In genomic region chr7:138396863-138397484, GRCm38 (mm10) we compare ENCODE assay signal across 10 mouse cellular contexts. TPM values are rescaled to one million over a fixed set of nuclear protein-coding genes. Genes with fewer than 3 reads are reported as not detected.
DNase-seq lines count a peak whose midpoint lies in the region; ATAC-seq and TF ChIP-seq lines count a peak whose summit lies in the region.
"Had no signal": no experiment of that assay in that cellular context is flagged by ENCODE, and none has a peak within 500 bp of the region (broad histone marks: within the 10 kb centered on the region; RNA-seq: fewer than 3 reads in every experiment).

No protein-coding gene starts in this region.

- H3K27ac ChIP-seq in forebrain, embryonic 15.5 days (replicated peaks) = no peak overlapping the region
- no peak overlapping the region for H3K27ac ChIP-seq in liver, embryonic 14.5 days

- no peak for TF ChIP-seq EP300 in liver, embryonic 14.5 days (IDR thresholded peaks at IDR 0.05; ENCODE audit: low read depth)

- H3K36me3 ChIP-seq in forebrain, embryonic 15.5 days = no peaks in the 10 kb centered on the region
- no peaks in the 10 kb centered on the region for H3K36me3 ChIP-seq in liver, embryonic 14.5 days (replicated peaks; ENCODE audit: control insufficient read depth, insufficient read depth, low read depth)
- H3K36me3 ChIP-seq: G1E had no signal

- peak overlapping the region; percentile 64 for H3K9ac ChIP-seq in forebrain, embryonic 15.5 days (replicated peaks)
- H3K9ac ChIP-seq in liver, embryonic 14.5 days (replicated peaks) = no peak overlapping the region

- ATAC-seq in forebrain, embryonic 15.5 days (replicated peaks) = peak; percentile 41; the same call in 1 of the 2 replicates
- ATAC-seq in liver, embryonic 14.5 days (ENCODE audit: insufficient read depth) = no peak

- peaks cover 28% of the 10 kb centered on the region for H3K4me1 ChIP-seq in forebrain, embryonic 15.5 days
- no peaks in the 10 kb centered on the region for H3K4me1 ChIP-seq in liver, embryonic 14.5 days (replicated peaks; ENCODE audit: control insufficient read depth in 2 of 2, insufficient read depth in 2 of 2, low read length in 1 of 2)

- peak overlapping the region; percentile 57 for H3K4me3 ChIP-seq in forebrain, embryonic 15.5 days
- H3K4me3 ChIP-seq in liver, embryonic 14.5 days (ENCODE audit: insufficient read depth in 1 of 2, low read depth in 2 of 2, low read length in 2 of 2) = no peak overlapping the region

- H3K9me3 ChIP-seq in forebrain, embryonic 15.5 days = no peaks in the 10 kb centered on the region
- no peaks in the 10 kb centered on the region for H3K9me3 ChIP-seq in liver, embryonic 14.5 days (ENCODE audit: control insufficient read depth, low read length)

- H3K27me3 ChIP-seq in forebrain, embryonic 15.5 days = peaks cover 3% of the 10 kb centered on the region; the same call in 1 of the 2 replicates
- peaks cover 27% of the 10 kb centered on the region for H3K27me3 ChIP-seq in liver, embryonic 14.5 days (ENCODE audit: control insufficient read depth, insufficient read depth, low read length)

- no peak for TF ChIP-seq CTCF in liver, embryonic 14.5 days (IDR thresholded peaks at IDR 0.05; ENCODE audit: low read depth)

- peak; percentile 45 to 61 for DNase-seq in layer of hippocampus, postnatal 10 days (ENCODE audit: low spot score in 2 of 2)
- no peak for DNase-seq in layer of hippocampus, adult 18-20 months (ENCODE audit: low spot score in 2 of 2)
- peak; percentile 16 for DNase-seq in cerebellum, adult 11-12 months
- peak; percentile 9 for DNase-seq in kidney, adult 11 months
- no peak for DNase-seq in liver, embryonic 14.5 days (ENCODE audit: low read depth in 3 of 3, low spot score in 3 of 3)
- DNase-seq in retina, embryonic 14.5 days (ENCODE audit: low spot score) = peak; percentile 69
- DNase-seq in adipocyte (ENCODE audit: low spot score) = no peak

- peak overlapping the region; percentile 100 for H3K4me2 ChIP-seq in forebrain, embryonic 15.5 days (replicated peaks)
- H3K4me2 ChIP-seq in liver, embryonic 14.5 days (ENCODE audit: low read depth) = peak overlapping the region; percentile 36; the same call in 1 of the 2 replicates

- WGBS in forebrain, embryonic 15.5 days = under 1% methylated on average over 39 of the region's 41 CpGs
- under 1% methylated on average over 38 of the region's 41 CpGs for WGBS in liver, embryonic 14.5 days (ENCODE audit: insufficient replicate concordance)

RNA-seq across cellular contexts. Expression of gene Tcerg1l, which starts 0.6 kb away (rescaled TPM):
- total RNA-seq in layer of hippocampus, postnatal 10 days (2021) = 10 to 100 TPM; 12.8 to 16.1 TPM
- total RNA-seq in layer of hippocampus, adult 18-20 months (2021) = 10 to 100 TPM in 1 of 2 experiments, 1 to 10 TPM in 1; 9.8 to 14.5 TPM
- 8.7 and 9.8 TPM in 2 replicates for polyA plus RNA-seq in forebrain, embryonic 15.5 days (2015; fragmentation: Nextera tagmentation; extraction: Ambion mirVana)
- 0.01 and 0.02 TPM in 2 replicates for polyA plus RNA-seq in liver, embryonic 14.5 days (2012; rRNA removed)
- not detected in 2 replicates for polyA plus RNA-seq in liver, embryonic 14.5 days (2014; fragmentation: Nextera tagmentation; extraction: Ambion mirVana)
- total RNA-seq: heart, adult 18-20 months had no signal
- polyA plus RNA-seq: G1E had no signal

Comparison
In these comparisons a context has a peak if more than half of its experiments do, and no peak if none do; other contexts are left out.
1. DNase-seq: peak in layer of hippocampus, postnatal 10 days (2 of 2), cerebellum, adult 11-12 months (single experiment), kidney, adult 11 months (single experiment) and retina, embryonic 14.5 days (single experiment); none in layer of hippocampus, adult 18-20 months (0 of 2), liver, embryonic 14.5 days (0 of 3) and adipocyte (single experiment).